Mouse (Mus musculus): Measurements from ENCODE around the gene Rps26. TPM values are rescaled to one million over a fixed set of nuclear protein-coding genes. Genes with fewer than 3 reads are reported as not detected.
A peak's percentile ranks its signal among the peaks of the same experiment; 100 is the strongest.
"Not testable (repeated sequence)": the region's sequence is repeated elsewhere in the genome, so short reads cannot be mapped to it uniquely, and the experiment has no call there.

The Rps26 gene
- polyA plus RNA-seq, 1 experiment from 2014 or later = 628 TPM

DNA sequence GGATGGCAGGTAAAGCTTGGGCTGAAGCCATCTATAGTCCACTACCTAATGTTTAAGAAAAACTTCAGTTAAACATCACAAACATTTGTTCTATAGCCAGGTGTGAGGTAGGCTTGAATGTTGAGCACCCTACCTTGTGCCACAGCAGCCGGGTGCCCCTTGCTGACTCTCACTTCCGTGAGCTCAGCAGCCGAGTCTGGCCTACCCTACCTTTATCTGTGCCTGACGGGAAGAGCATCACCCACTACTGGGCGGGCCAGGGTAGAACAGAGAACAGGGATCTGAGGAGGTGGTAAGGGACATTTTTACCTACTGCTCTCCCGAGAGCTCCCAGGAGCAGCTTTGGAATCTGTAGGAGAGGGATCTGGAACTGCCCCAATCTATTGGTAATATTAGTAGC, 16.2 kb upstream of the Rps26 start:
- Histone ChIP-seq H3K9me3 (ENCODE audit: low read length) (no peaks in the 10 kb centered on the region), H3K4me2 (replicated peaks; ENCODE audit: low read depth, low read length) (no peak overlapping the region), H3K4me3 (ENCODE audit: low read length) (no peak overlapping the region), H3K9ac (replicated peaks; ENCODE audit: low read length) (no peak overlapping the region), H3K4me1 (ENCODE audit: insufficient read depth, low read length) (peaks cover 14% of the 10 kb centered on the region), H3K36me3 (ENCODE audit: insufficient read depth, low read length) (0 out of 2 replicates have a peak, but pooled peaks cover 4% of the 10 kb centered on the region), H3K27me3 (ENCODE audit: insufficient read depth, low read length) (no peaks in the 10 kb centered on the region), H3K27ac (ENCODE audit: low read length) (no peak overlapping the region)
- no peak for ATAC-seq (ENCODE audit: low FRiP score, low TSS enrichment)
- WGBS = 83% methylated on average over 6 of the region's 6 CpGs

- Histone ChIP-seq H3K4me1 (ENCODE audit: insufficient read depth, low read length) (peaks cover 16% of the 10 kb centered on the region), H3K27me3 (ENCODE audit: insufficient read depth, low read length) (no peaks in the 10 kb centered on the region), H3K27ac (ENCODE audit: low read length) (no peak overlapping the region), H3K36me3 (ENCODE audit: insufficient read depth, low read length) (0 out of 2 replicates have a peak, but pooled peaks cover 4% of the 10 kb centered on the region), H3K9me3 (ENCODE audit: low read length) (no peaks in the 10 kb centered on the region), H3K9ac (replicated peaks; ENCODE audit: low read length) (no peak overlapping the region), H3K4me3 (ENCODE audit: low read length) (no peak overlapping the region), H3K4me2 (replicated peaks; ENCODE audit: low read depth, low read length) (no peak overlapping the region)
- ATAC-seq (ENCODE audit: low FRiP score, low TSS enrichment) = no peak
- WGBS = 77% methylated on average over 7 of the region's 7 CpGs
Measured at GRCm38 (mm10) chr10:128641871-128642270, 15.3 kb upstream of the Rps26 start.

GRCm38 (mm10) chr10:128640891-128641290, 14.3 kb upstream of the Rps26 start:
- Histone ChIP-seq H3K9me3 (ENCODE audit: low read length) (no peaks in the 10 kb centered on the region), H3K4me2 (replicated peaks; ENCODE audit: low read depth, low read length) (no peak overlapping the region), H3K4me1 (ENCODE audit: insufficient read depth, low read length) (peaks cover 11% of the 10 kb centered on the region; the same call in 1 of the 2 replicates), H3K9ac (replicated peaks; ENCODE audit: low read length) (no peak overlapping the region), H3K4me3 (ENCODE audit: low read length) (no peak overlapping the region), H3K36me3 (ENCODE audit: insufficient read depth, low read length) (0 out of 2 replicates have a peak, but pooled peaks cover 4% of the 10 kb centered on the region), H3K27me3 (ENCODE audit: insufficient read depth, low read length) (no peaks in the 10 kb centered on the region), H3K27ac (ENCODE audit: low read length) (no peak overlapping the region)
- ATAC-seq (ENCODE audit: low FRiP score, low TSS enrichment) = no peak
- WGBS = 97% methylated on average over 15 of the region's 15 CpGs

GRCm38 (mm10) chr10:128639999-128640398, 13.5 kb upstream of the Rps26 start:
- Histone ChIP-seq H3K27me3 (ENCODE audit: insufficient read depth, low read length) (no peaks in the 10 kb centered on the region), H3K36me3 (ENCODE audit: insufficient read depth, low read length) (0 out of 2 replicates have a peak, but pooled peaks cover 4% of the 10 kb centered on the region), H3K4me2 (replicated peaks; ENCODE audit: low read depth, low read length) (no peak overlapping the region), H3K4me3 (ENCODE audit: low read length) (no peak overlapping the region), H3K4me1 (ENCODE audit: insufficient read depth, low read length) (peaks cover 4% of the 10 kb centered on the region; the same call in 1 of the 2 replicates), H3K27ac (ENCODE audit: low read length) (no peak overlapping the region), H3K9me3 (ENCODE audit: low read length) (no peaks in the 10 kb centered on the region), H3K9ac (replicated peaks; ENCODE audit: low read length) (no peak overlapping the region)
- WGBS = 85% methylated on average over 14 of the region's 14 CpGs
- ATAC-seq (ENCODE audit: low FRiP score, low TSS enrichment) = no peak

DNA sequence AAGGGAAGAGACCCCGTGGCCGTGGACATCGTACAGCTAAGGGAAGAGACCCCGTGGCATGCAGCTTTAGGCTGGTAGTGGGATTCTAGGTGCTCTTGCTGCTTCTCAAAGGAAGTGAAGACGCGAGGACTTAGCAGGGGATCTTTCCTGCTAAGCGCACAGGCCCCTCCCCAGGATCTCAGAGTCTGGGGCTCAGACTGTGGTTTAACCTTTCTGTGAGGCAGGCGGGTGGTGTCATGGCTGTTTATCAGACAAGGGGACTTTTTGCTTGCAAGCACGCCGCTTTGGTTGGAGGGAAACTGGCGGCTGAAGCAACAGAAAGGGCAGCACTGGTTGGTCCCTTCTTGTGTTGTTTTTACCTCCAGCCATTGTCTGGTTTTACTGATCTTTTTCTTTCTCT, 10.5 kb upstream of the Rps26 start:
- peak overlapping the region; percentile 25; the same call in 1 of the 2 replicates for H3K9ac ChIP-seq (replicated peaks; ENCODE audit: low read length)
- no peak for ATAC-seq (ENCODE audit: low FRiP score, low TSS enrichment)
- no peaks in the 10 kb centered on the region for H3K9me3 ChIP-seq (ENCODE audit: low read length)
- no peaks in the 10 kb centered on the region for H3K27me3 ChIP-seq (ENCODE audit: insufficient read depth, low read length)
- H3K4me1 ChIP-seq (ENCODE audit: insufficient read depth, low read length) = 0 out of 2 replicates have a peak, but pooled peaks cover 3% of the 10 kb centered on the region
- no peak overlapping the region for H3K4me3 ChIP-seq (ENCODE audit: low read length)
- H3K36me3 ChIP-seq (ENCODE audit: insufficient read depth, low read length) = 0 out of 2 replicates have a peak, but pooled peaks cover 6% of the 10 kb centered on the region
- WGBS = 26% methylated on average over 11 of the region's 11 CpGs
- H3K27ac ChIP-seq (ENCODE audit: low read length) = no peak overlapping the region
- peak overlapping the region; percentile 36; the same call in 1 of the 2 replicates for H3K4me2 ChIP-seq (replicated peaks; ENCODE audit: low read depth, low read length)

DNA sequence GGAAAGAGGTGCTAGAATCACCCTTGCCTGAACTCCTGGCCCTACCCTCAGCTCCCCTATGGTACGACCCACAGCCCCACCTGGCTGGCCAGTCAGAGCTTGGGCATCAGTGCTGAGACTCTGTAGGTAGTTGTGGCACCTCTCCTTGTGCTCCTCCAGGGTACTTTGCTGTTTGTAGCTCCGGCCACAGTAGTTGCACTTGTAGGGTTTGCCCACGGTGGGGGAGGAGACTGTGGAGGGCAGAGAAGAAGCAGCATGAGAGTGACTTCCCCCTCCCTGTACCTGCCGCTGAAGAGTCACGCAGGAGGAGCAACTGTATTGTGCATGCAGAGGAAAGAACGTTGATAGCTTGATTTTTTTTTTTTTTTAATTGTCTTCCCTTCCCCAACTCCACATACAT, 10.0 kb upstream of the Rps26 start:
- no peak overlapping the region for H3K27ac ChIP-seq (ENCODE audit: low read length)
- WGBS = 58% methylated on average over 6 of the region's 6 CpGs
- H3K9me3 ChIP-seq (ENCODE audit: low read length) = no peaks in the 10 kb centered on the region
- H3K27me3 ChIP-seq (ENCODE audit: insufficient read depth, low read length) = no peaks in the 10 kb centered on the region
- no peak overlapping the region for H3K4me3 ChIP-seq (ENCODE audit: low read length)
- 0 out of 2 replicates have a peak, but pooled peaks cover 3% of the 10 kb centered on the region for H3K4me1 ChIP-seq (ENCODE audit: insufficient read depth, low read length)
- peak overlapping the region; percentile 25; the same call in 1 of the 2 replicates for H3K9ac ChIP-seq (replicated peaks; ENCODE audit: low read length)
- 0 out of 2 replicates have a peak, but pooled peaks cover 6% of the 10 kb centered on the region for H3K36me3 ChIP-seq (ENCODE audit: insufficient read depth, low read length)
- H3K4me2 ChIP-seq (replicated peaks; ENCODE audit: low read depth, low read length) = no peak overlapping the region
- ATAC-seq (ENCODE audit: low FRiP score, low TSS enrichment) = no peak

DNA sequence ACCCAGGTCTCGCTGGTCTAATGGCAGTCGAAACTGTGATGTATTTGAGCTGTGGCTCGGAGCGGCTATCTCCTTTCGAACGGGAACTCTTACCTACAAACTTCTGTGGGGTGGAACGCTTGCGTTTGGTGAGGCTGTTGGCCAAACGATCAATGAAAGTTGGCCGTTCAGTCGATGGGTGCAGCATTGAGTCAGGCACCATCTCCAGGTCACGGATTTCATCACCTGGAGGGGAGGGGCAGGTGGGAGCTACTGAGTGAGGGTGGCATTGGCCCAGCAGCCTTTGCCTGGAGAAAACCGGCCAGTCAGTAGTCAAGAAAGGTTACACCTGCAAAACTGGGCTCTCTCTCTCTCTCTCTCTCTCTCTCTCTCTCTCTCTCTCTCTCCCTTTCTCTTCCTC, 9.2 kb upstream of the Rps26 start:
- Histone ChIP-seq H3K27me3 (ENCODE audit: insufficient read depth, low read length) (no peaks in the 10 kb centered on the region), H3K9ac (replicated peaks; ENCODE audit: low read length) (no peak overlapping the region), H3K27ac (ENCODE audit: low read length) (no peak overlapping the region), H3K4me2 (replicated peaks; ENCODE audit: low read depth, low read length) (no peak overlapping the region), H3K9me3 (ENCODE audit: low read length) (no peaks in the 10 kb centered on the region), H3K4me3 (ENCODE audit: low read length) (no peak overlapping the region), H3K4me1 (ENCODE audit: insufficient read depth, low read length) (0 out of 2 replicates have a peak, but pooled peaks cover 3% of the 10 kb centered on the region), H3K36me3 (ENCODE audit: insufficient read depth, low read length) (0 out of 2 replicates have a peak, but pooled peaks cover 4% of the 10 kb centered on the region)
- ATAC-seq (ENCODE audit: low FRiP score, low TSS enrichment) = no peak
- WGBS = 91% methylated on average over 13 of the region's 13 CpGs

- Histone ChIP-seq H3K27ac (ENCODE audit: low read length) (no peak overlapping the region), H3K36me3 (ENCODE audit: insufficient read depth, low read length) (0 out of 2 replicates have a peak, but pooled peaks cover 3% of the 10 kb centered on the region), H3K4me2 (replicated peaks; ENCODE audit: low read depth, low read length) (no peak overlapping the region), H3K9me3 (ENCODE audit: low read length) (no peaks in the 10 kb centered on the region), H3K27me3 (ENCODE audit: insufficient read depth, low read length) (no peaks in the 10 kb centered on the region), H3K4me3 (ENCODE audit: low read length) (no peak overlapping the region), H3K4me1 (ENCODE audit: insufficient read depth, low read length) (no peaks in the 10 kb centered on the region), H3K9ac (replicated peaks; ENCODE audit: low read length) (no peak overlapping the region)
- WGBS = 29% methylated on average over 6 of the region's 6 CpGs
- no peak for ATAC-seq (ENCODE audit: low FRiP score, low TSS enrichment)
Measured at GRCm38 (mm10) chr10:128631571-128631970, 5.0 kb upstream of the Rps26 start.

GRCm38 (mm10) chr10:128630306-128630705, 3.8 kb upstream of the Rps26 start:
- H3K9ac ChIP-seq (replicated peaks; ENCODE audit: low read length); H3K27me3 ChIP-seq (ENCODE audit: insufficient read depth, low read length); H3K27ac ChIP-seq (ENCODE audit: low read length); H3K4me2 ChIP-seq (replicated peaks; ENCODE audit: low read depth, low read length); H3K4me3 ChIP-seq (ENCODE audit: low read length); H3K36me3 ChIP-seq (ENCODE audit: insufficient read depth, low read length); H3K4me1 ChIP-seq (ENCODE audit: insufficient read depth, low read length); H3K9me3 ChIP-seq (ENCODE audit: low read length); ATAC-seq (ENCODE audit: low FRiP score, low TSS enrichment): not testable (repeated sequence)
- 76% methylated on average over 5 of the region's 5 CpGs for WGBS

DNA sequence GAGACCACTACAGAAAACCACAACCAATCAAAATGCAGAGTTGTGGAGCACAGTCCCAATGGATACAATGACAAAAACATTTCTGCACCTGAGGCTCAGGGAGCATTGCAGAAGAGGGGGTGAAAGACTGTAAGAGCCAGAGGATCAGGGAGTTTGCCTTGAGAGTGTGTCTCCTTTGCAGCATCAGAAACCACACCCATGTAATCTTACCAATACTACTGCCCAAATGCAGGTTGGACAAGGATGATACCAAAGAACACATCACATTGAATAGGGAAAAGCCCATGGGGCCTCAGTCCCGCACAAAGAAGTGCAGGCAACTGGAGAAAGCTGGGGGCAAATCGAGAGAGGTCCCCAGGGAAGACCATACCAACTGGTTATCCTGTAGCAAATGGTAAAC, 3.2 kb upstream of the Rps26 start:
- H3K4me3 ChIP-seq (ENCODE audit: low read length) = no peak overlapping the region

More for the DNA sequence above, 3.2 kb upstream of the Rps26 start:
- Histone ChIP-seq H3K9ac (replicated peaks; ENCODE audit: low read length) (no peak overlapping the region), H3K27ac (ENCODE audit: low read length) (no peak overlapping the region), H3K27me3 (ENCODE audit: insufficient read depth, low read length) (no peaks in the 10 kb centered on the region), H3K4me2 (replicated peaks; ENCODE audit: low read depth, low read length) (no peak overlapping the region), H3K4me1 (ENCODE audit: insufficient read depth, low read length) (peaks cover 7% of the 10 kb centered on the region), H3K36me3 (ENCODE audit: insufficient read depth, low read length) (peaks cover 7% of the 10 kb centered on the region), H3K9me3 (ENCODE audit: low read length) (no peaks in the 10 kb centered on the region)
- no peak for ATAC-seq (ENCODE audit: low FRiP score, low TSS enrichment)
- 84% methylated on average over 2 of the region's 2 CpGs for WGBS

Measured in kidney, embryonic 16.5 days (tissue).